Mouse (Mus musculus): Measurements from ENCODE around the gene March10. TPM values are rescaled to one million over a fixed set of nuclear protein-coding genes. Genes with fewer than 3 reads are reported as not detected.

Gene March10
- not detected in 2 replicates for polyA plus RNA-seq (2014; fragmentation: Nextera tagmentation; extraction: Ambion mirVana)

GRCm38 (mm10) chr11:105456497-105456907, at the start of gene March10:
Gene March10, minus strand, starts transcription at chr11:105456735.
- Histone ChIP-seq H3K9me3 (ENCODE audit: control insufficient read depth, low read length) (no peaks in the 10 kb centered on the region), H3K36me3 (ENCODE audit: control insufficient read depth, insufficient read depth, low read length) (no peaks in the 10 kb centered on the region), H3K27me3 (ENCODE audit: control insufficient read depth, insufficient read depth, low read length) (no peaks in the 10 kb centered on the region), H3K4me2 (ENCODE audit: low read depth) (peak within 1 kb of the TSS; percentile 77), H3K27ac (ENCODE audit: low read depth, low read length) (peak within 1 kb of the TSS; percentile 67), H3K4me3 (ENCODE audit: low read depth, low read length) (peak within 1 kb of the TSS; percentile 44), H3K9ac (ENCODE audit: low read length) (peak within 1 kb of the TSS; percentile 57), H3K4me1 (ENCODE audit: control insufficient read depth, insufficient read depth, low read length) (peaks cover 13% of the 10 kb centered on the region)
- ATAC-seq (ENCODE audit: insufficient read depth, low FRiP score, low TSS enrichment), result peak; percentile 86
- DNase-seq (ENCODE audit: low spot score), result peak; percentile 81
- WGBS, result 2% methylated on average over 35 of the region's 35 CpGs

- Histone ChIP-seq H3K27me3 (ENCODE audit: control insufficient read depth, insufficient read depth, low read length) (no peaks in the 10 kb centered on the region), H3K9me3 (ENCODE audit: control insufficient read depth, low read length) (no peaks in the 10 kb centered on the region), H3K9ac (ENCODE audit: low read length) (no peak overlapping the region), H3K27ac (ENCODE audit: low read depth, low read length) (no peak overlapping the region), H3K36me3 (ENCODE audit: control insufficient read depth, insufficient read depth, low read length) (no peaks in the 10 kb centered on the region), H3K4me1 (ENCODE audit: control insufficient read depth, insufficient read depth, low read length) (peaks cover 24% of the 10 kb centered on the region), H3K4me3 (ENCODE audit: low read depth, low read length) (no peak overlapping the region), H3K4me2 (ENCODE audit: low read depth) (no peak overlapping the region)
- ATAC-seq (ENCODE audit: insufficient read depth, low FRiP score, low TSS enrichment) (no peak), DNase-seq (ENCODE audit: low spot score) (no peak)
- WGBS, result 85% methylated on average over 11 of the region's 11 CpGs
Observed at GRCm38 (mm10) chr11:105506322-105506721, 49.8 kb upstream of the March10 start.

GRCm38 (mm10) chr11:105505038-105505437, 48.5 kb upstream of the March10 start:
- H3K36me3 ChIP-seq (ENCODE audit: control insufficient read depth, insufficient read depth, low read length), result no peaks in the 10 kb centered on the region
- H3K4me3 ChIP-seq (ENCODE audit: low read depth, low read length), result no peak overlapping the region
- H3K27me3 ChIP-seq (ENCODE audit: control insufficient read depth, insufficient read depth, low read length), result no peaks in the 10 kb centered on the region
- no peak for DNase-seq (ENCODE audit: low spot score)
- 79% methylated on average over 3 of the region's 3 CpGs for WGBS
- H3K9me3 ChIP-seq (ENCODE audit: control insufficient read depth, low read length), result no peaks in the 10 kb centered on the region
- no peak for ATAC-seq (ENCODE audit: insufficient read depth, low FRiP score, low TSS enrichment)
- H3K4me1 ChIP-seq (ENCODE audit: control insufficient read depth, insufficient read depth, low read length), result peaks cover 24% of the 10 kb centered on the region
- H3K27ac ChIP-seq (ENCODE audit: low read depth, low read length), result no peak overlapping the region
- H3K4me2 ChIP-seq (ENCODE audit: low read depth), result no peak overlapping the region
- no peak overlapping the region for H3K9ac ChIP-seq (ENCODE audit: low read length)

GRCm38 (mm10) chr11:105502311-105502710, 45.8 kb upstream of the March10 start:
- ATAC-seq (ENCODE audit: insufficient read depth, low FRiP score, low TSS enrichment), result no peak
- Histone ChIP-seq H3K36me3 (ENCODE audit: control insufficient read depth, insufficient read depth, low read length) (no peaks in the 10 kb centered on the region), H3K27me3 (ENCODE audit: control insufficient read depth, insufficient read depth, low read length) (no peaks in the 10 kb centered on the region), H3K9me3 (ENCODE audit: control insufficient read depth, low read length) (no peaks in the 10 kb centered on the region), H3K4me2 (ENCODE audit: low read depth) (no peak overlapping the region), H3K9ac (ENCODE audit: low read length) (no peak overlapping the region), H3K27ac (ENCODE audit: low read depth, low read length) (no peak overlapping the region), H3K4me3 (ENCODE audit: low read depth, low read length) (no peak overlapping the region), H3K4me1 (ENCODE audit: control insufficient read depth, insufficient read depth, low read length) (peaks cover 5% of the 10 kb centered on the region; the same call in 1 of the 2 replicates)
- 87% methylated on average over 4 of the region's 4 CpGs for WGBS
- DNase-seq (ENCODE audit: low spot score), result no peak

- DNase-seq (ENCODE audit: low spot score) (no peak), ATAC-seq (ENCODE audit: insufficient read depth, low FRiP score, low TSS enrichment) (no peak)
- 81% methylated on average over 6 of the region's 6 CpGs for WGBS
- Histone ChIP-seq H3K27ac (ENCODE audit: low read depth, low read length) (no peak overlapping the region), H3K4me2 (ENCODE audit: low read depth) (no peak overlapping the region), H3K4me3 (ENCODE audit: low read depth, low read length) (no peak overlapping the region), H3K9me3 (ENCODE audit: control insufficient read depth, low read length) (no peaks in the 10 kb centered on the region), H3K36me3 (ENCODE audit: control insufficient read depth, insufficient read depth, low read length) (no peaks in the 10 kb centered on the region), H3K9ac (ENCODE audit: low read length) (no peak overlapping the region), H3K27me3 (ENCODE audit: control insufficient read depth, insufficient read depth, low read length) (no peaks in the 10 kb centered on the region), H3K4me1 (ENCODE audit: control insufficient read depth, insufficient read depth, low read length) (no peaks in the 10 kb centered on the region)
Observed at GRCm38 (mm10) chr11:105497505-105497904, 41.0 kb upstream of the March10 start.

GRCm38 (mm10) chr11:105496665-105497064, 40.1 kb upstream of the March10 start:
- H3K4me3 ChIP-seq (ENCODE audit: low read depth, low read length), result no peak overlapping the region
- no peak for ATAC-seq (ENCODE audit: insufficient read depth, low FRiP score, low TSS enrichment)

GRCm38 (mm10) chr11:105495591-105496270, 39.2 kb upstream of the March10 start:
- Histone ChIP-seq H3K9me3 (ENCODE audit: control insufficient read depth, low read length) (no peaks in the 10 kb centered on the region), H3K9ac (ENCODE audit: low read length) (no peak overlapping the region), H3K27me3 (ENCODE audit: control insufficient read depth, insufficient read depth, low read length) (no peaks in the 10 kb centered on the region), H3K36me3 (ENCODE audit: control insufficient read depth, insufficient read depth, low read length) (no peaks in the 10 kb centered on the region), H3K4me1 (ENCODE audit: control insufficient read depth, insufficient read depth, low read length) (no peaks in the 10 kb centered on the region), H3K4me2 (ENCODE audit: low read depth) (no peak overlapping the region), H3K4me3 (ENCODE audit: low read depth, low read length) (no peak overlapping the region), H3K27ac (ENCODE audit: low read depth, low read length) (no peak overlapping the region)
- 76% methylated on average over 18 of the region's 18 CpGs for WGBS
- DNase-seq (ENCODE audit: low spot score), result no peak
- no peak for ATAC-seq (ENCODE audit: insufficient read depth, low FRiP score, low TSS enrichment)

More at GRCm38 (mm10) chr11:105496665-105497064, 40.1 kb upstream of the March10 start:
- Histone ChIP-seq H3K36me3 (ENCODE audit: control insufficient read depth, insufficient read depth, low read length) (no peaks in the 10 kb centered on the region), H3K9me3 (ENCODE audit: control insufficient read depth, low read length) (no peaks in the 10 kb centered on the region), H3K4me2 (ENCODE audit: low read depth) (no peak overlapping the region), H3K4me1 (ENCODE audit: control insufficient read depth, insufficient read depth, low read length) (no peaks in the 10 kb centered on the region), H3K27me3 (ENCODE audit: control insufficient read depth, insufficient read depth, low read length) (no peaks in the 10 kb centered on the region), H3K9ac (ENCODE audit: low read length) (no peak overlapping the region), H3K27ac (ENCODE audit: low read depth, low read length) (no peak overlapping the region)
- WGBS, result 62% methylated on average over 7 of the region's 7 CpGs
- no peak for DNase-seq (ENCODE audit: low spot score)

GRCm38 (mm10) chr11:105494786-105495369, 38.3 kb upstream of the March10 start:
- Histone ChIP-seq H3K27me3 (ENCODE audit: control insufficient read depth, insufficient read depth, low read length) (no peaks in the 10 kb centered on the region), H3K4me1 (ENCODE audit: control insufficient read depth, insufficient read depth, low read length) (no peaks in the 10 kb centered on the region), H3K27ac (ENCODE audit: low read depth, low read length) (no peak overlapping the region), H3K9ac (ENCODE audit: low read length) (no peak overlapping the region), H3K4me2 (ENCODE audit: low read depth) (no peak overlapping the region), H3K4me3 (ENCODE audit: low read depth, low read length) (no peak overlapping the region), H3K9me3 (ENCODE audit: control insufficient read depth, low read length) (no peaks in the 10 kb centered on the region), H3K36me3 (ENCODE audit: control insufficient read depth, insufficient read depth, low read length) (no peaks in the 10 kb centered on the region)
- 87% methylated on average over 6 of the region's 6 CpGs for WGBS
- ATAC-seq (ENCODE audit: insufficient read depth, low FRiP score, low TSS enrichment), result no peak
- DNase-seq (ENCODE audit: low spot score), result no peak

GRCm38 (mm10) chr11:105492392-105492791, 35.9 kb upstream of the March10 start:
- ATAC-seq (ENCODE audit: insufficient read depth, low FRiP score, low TSS enrichment) (no peak), DNase-seq (ENCODE audit: low spot score) (no peak)
- Histone ChIP-seq H3K4me1 (ENCODE audit: control insufficient read depth, insufficient read depth, low read length) (no peaks in the 10 kb centered on the region), H3K9me3 (ENCODE audit: control insufficient read depth, low read length) (no peaks in the 10 kb centered on the region), H3K4me3 (ENCODE audit: low read depth, low read length) (no peak overlapping the region), H3K36me3 (ENCODE audit: control insufficient read depth, insufficient read depth, low read length) (no peaks in the 10 kb centered on the region), H3K9ac (ENCODE audit: low read length) (no peak overlapping the region), H3K27me3 (ENCODE audit: control insufficient read depth, insufficient read depth, low read length) (no peaks in the 10 kb centered on the region), H3K27ac (ENCODE audit: low read depth, low read length) (no peak overlapping the region), H3K4me2 (ENCODE audit: low read depth) (no peak overlapping the region)
- 87% methylated on average over 4 of the region's 4 CpGs for WGBS

Measured in neural tube, embryonic 11.5 days (tissue).